Mouse (Mus musculus): Measurements from ENCODE around the gene Gm11554.

GRCm38 (mm10) chr11:99778401-99778800 lies 25.8 kb downstream of the Gm11554 start:
- TF ChIP-seq CTCF (IDR thresholded peaks at IDR 0.05; ENCODE audit: low read depth) (no peak), EP300 (IDR thresholded peaks at IDR 0.05; ENCODE audit: low read depth) (no peak)
